Mouse (Mus musculus) 416B (cell line): Measurements from ENCODE around the gene Rbp3.

Experiments used
- DNase-seq: peaks from one replicate; pipeline ENCODE4 v3.0.0; 2011; ENCODE audit warnings: low read depth

Rbp3 gene

GRCm38 (mm10) chr14:33953761-33954160 lies at the start of gene Rbp3:
Gene Rbp3 (plus strand): TSS chr14:33954003.
- no peak for DNase-seq

- DNase-seq, result no peak
Measured at GRCm38 (mm10) chr14:33904851-33905250, 49.0 kb upstream of the Rbp3 start.

- DNase-seq, result peak; percentile 17
Measured at GRCm38 (mm10) chr14:33913727-33914126, 40.1 kb upstream of the Rbp3 start.

- DNase-seq, result no peak
Measured at GRCm38 (mm10) chr14:33914206-33914605, 39.6 kb upstream of the Rbp3 start.

- no peak for DNase-seq
Measured at GRCm38 (mm10) chr14:33920727-33921559, 32.9 kb upstream of the Rbp3 start.

GRCm38 (mm10) chr14:33922771-33923167 lies 31.0 kb upstream of the Rbp3 start:
- no peak for DNase-seq

- DNase-seq, result no peak
Measured at GRCm38 (mm10) chr14:33923168-33924070, 30.4 kb upstream of the Rbp3 start, which contains the start of gene Gdf10. Gene Gdf10 (plus strand): TSS chr14:33923587.

GRCm38 (mm10) chr14:33931853-33932252 lies 21.9 kb upstream of the Rbp3 start:
- DNase-seq, result no peak

GRCm38 (mm10) chr14:33932935-33933703 lies 20.7 kb upstream of the Rbp3 start:
- peak; percentile 18 for DNase-seq

- DNase-seq, result peak; percentile 27
Measured at GRCm38 (mm10) chr14:33933778-33934317, 20.0 kb upstream of the Rbp3 start.

- peak; percentile 36 for DNase-seq
Measured at GRCm38 (mm10) chr14:33939117-33939516, 14.7 kb upstream of the Rbp3 start.

- no peak for DNase-seq
Measured at GRCm38 (mm10) chr14:33940739-33941138, 13.1 kb upstream of the Rbp3 start, which contains the start of gene Gdf2. Gene Gdf2 (plus strand): TSS chr14:33941039.

- no peak for DNase-seq
Measured at GRCm38 (mm10) chr14:33942222-33942621, 11.6 kb upstream of the Rbp3 start.

GRCm38 (mm10) chr14:33946125-33946524 lies 7.7 kb upstream of the Rbp3 start:
- DNase-seq, result no peak

- peak; percentile 28 for DNase-seq
Measured at GRCm38 (mm10) chr14:33952233-33952981, 1.4 kb upstream of the Rbp3 start.

GRCm38 (mm10) chr14:33956055-33956454 lies 2.3 kb downstream of the Rbp3 start:
- no peak for DNase-seq

GRCm38 (mm10) chr14:33958186-33958585 lies 4.4 kb downstream of the Rbp3 start:
- no peak for DNase-seq

GRCm38 (mm10) chr14:33958841-33959240 lies 5.0 kb downstream of the Rbp3 start:
- DNase-seq, result no peak

- DNase-seq, result peak; percentile 33
Measured at GRCm38 (mm10) chr14:33959341-33959740, 5.5 kb downstream of the Rbp3 start.

- DNase-seq, result peak; percentile 15
Measured at GRCm38 (mm10) chr14:33965675-33966074, 11.9 kb downstream of the Rbp3 start.

- DNase-seq, result peak; percentile 13
Measured at GRCm38 (mm10) chr14:33972679-33973078, 18.9 kb downstream of the Rbp3 start.
